Comparison of ENCODE assay signal across 15 mouse cellular contexts in the genomic region with DNA sequence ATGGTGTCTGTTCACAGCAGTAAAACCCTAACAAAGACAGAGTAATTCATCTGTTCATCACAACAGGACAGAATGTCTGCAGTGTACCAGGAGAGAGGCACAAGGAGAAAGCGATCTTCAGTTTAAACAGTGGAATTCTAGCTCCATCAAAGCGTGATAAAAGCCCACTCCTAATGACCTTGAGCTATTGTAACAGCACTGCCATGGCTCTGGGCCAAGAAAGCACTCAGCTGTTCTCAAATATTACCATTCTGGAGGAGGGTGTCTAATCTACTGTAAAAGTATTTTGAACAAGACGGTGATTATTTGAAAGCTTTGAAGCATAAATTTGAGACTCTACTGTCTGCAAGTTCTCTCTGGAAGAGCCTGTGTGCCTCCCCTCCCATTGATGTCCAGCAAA.
DNase-seq lines count a peak whose midpoint lies in the region; ATAC-seq and TF ChIP-seq lines count a peak whose summit lies in the region.
"Had no signal": no experiment of that assay in that cellular context is flagged by ENCODE, and none has a peak within 500 bp of the region (broad histone marks: within the 10 kb centered on the region; RNA-seq: fewer than 3 reads in every experiment).

No protein-coding gene starts in this region.

- peak; percentile 19 for DNase-seq in kidney, postnatal 0 days (ENCODE audit: low spot score)
- DNase-seq in kidney, postnatal 14 days, result no peak
- DNase-seq in lung, adult 2 months, result no peak
- DNase-seq in brain, embryonic 14.5 days (ENCODE audit: low read depth), result peak; percentile 72
- peak; percentile 20 for DNase-seq in lung, postnatal 36 days
- no peak for DNase-seq in right cerebral cortex, postnatal 36 days (ENCODE audit: low spot score in 2 of 2)
- DNase-seq: adrenal gland, adult 2 months; cerebellum, postnatal 25 days; forebrain, postnatal 0 days; gastrocnemius, adult 2 months; liver had no signal

- H3K27me3 ChIP-seq in kidney, postnatal 0 days (ENCODE audit: insufficient read depth, low read length), result no peaks in the 10 kb centered on the region
- H3K27me3 ChIP-seq in lung, embryonic 16.5 days (ENCODE audit: control insufficient read depth, insufficient read depth, low read depth, low read length), result no peaks in the 10 kb centered on the region
- H3K27me3 ChIP-seq: stomach, embryonic 15.5 days had no signal

- no peak overlapping the region for H3K4me2 ChIP-seq in kidney, postnatal 0 days (ENCODE audit: low read length)
- H3K4me2 ChIP-seq in lung, embryonic 16.5 days (ENCODE audit: low read depth, low read length), result no peak overlapping the region
- H3K4me2 ChIP-seq: stomach, embryonic 15.5 days had no signal

- WGBS in kidney, postnatal 0 days, result 35% methylated on average over 3 of the region's 3 CpGs
- 25% methylated on average over 3 of the region's 3 CpGs for WGBS in lung, embryonic 16.5 days
- WGBS in lung, adult 2 months, result 47% methylated on average over 3 of the region's 3 CpGs

- TF ChIP-seq CTCF in kidney, postnatal 0 days (IDR thresholded peaks at IDR 0.05; ENCODE audit: low read depth), result no peak
- no peak for TF ChIP-seq CTCF in lung, adult 2 months (IDR thresholded peaks at IDR 0.05; ENCODE audit: insufficient read depth, low read length)
- TF ChIP-seq CTCF in brain, embryonic 14.5 days (IDR thresholded peaks at IDR 0.05; ENCODE audit: borderline replicate concordance, extremely low read depth, insufficient read depth, insufficient read length), result no peak

- H3K4me3 ChIP-seq in kidney, postnatal 0 days (replicated peaks; ENCODE audit: low read depth, low read length), result no peak overlapping the region
- no peak overlapping the region for H3K4me3 ChIP-seq in lung, embryonic 16.5 days (ENCODE audit: low read length)
- no peak overlapping the region for H3K4me3 ChIP-seq in lung, adult 2 months (replicated peaks; ENCODE audit: extremely low read depth, low read depth, low read length)
- H3K4me3 ChIP-seq: gastrocnemius, adult 2 months; midbrain, embryonic 10.5 days; myocyte; stomach, embryonic 15.5 days had no signal

- TF ChIP-seq POLR2A in lung, adult 2 months (IDR thresholded peaks at IDR 0.05; ENCODE audit: borderline replicate concordance, extremely low read depth, low read depth, low read length), result no peak
- TF ChIP-seq POLR2A in brain, embryonic 14.5 days (IDR thresholded peaks at IDR 0.05; ENCODE audit: borderline replicate concordance, extremely low read depth, insufficient read depth, insufficient read length, poor library complexity, severe bottlenecking), result no peak

- H3K9me3 ChIP-seq in kidney, postnatal 0 days (replicated peaks; ENCODE audit: low read length), result no peaks in the 10 kb centered on the region
- no peaks in the 10 kb centered on the region for H3K9me3 ChIP-seq in lung, embryonic 16.5 days (ENCODE audit: control insufficient read depth, low read length)
- H3K9me3 ChIP-seq: midbrain, embryonic 10.5 days; stomach, embryonic 15.5 days had no signal

- no peak overlapping the region for H3K9ac ChIP-seq in kidney, postnatal 0 days (ENCODE audit: low read depth, low read length)
- H3K9ac ChIP-seq in lung, embryonic 16.5 days (ENCODE audit: low read length), result no peak overlapping the region
- H3K9ac ChIP-seq: forebrain, postnatal 0 days; stomach, embryonic 15.5 days had no signal

- no peak for ATAC-seq in kidney, postnatal 0 days (replicated peaks; ENCODE audit: low FRiP score, low read depth)
- ATAC-seq in lung, embryonic 16.5 days (ENCODE audit: low read depth), result peak; percentile 71
- ATAC-seq: forebrain, postnatal 0 days had no signal

- no peaks in the 10 kb centered on the region for H3K36me3 ChIP-seq in kidney, postnatal 0 days (ENCODE audit: insufficient read depth, low read length)
- no peaks in the 10 kb centered on the region for H3K36me3 ChIP-seq in lung, embryonic 16.5 days (ENCODE audit: control insufficient read depth, insufficient read depth, low read length)
- H3K36me3 ChIP-seq: midbrain, embryonic 10.5 days; stomach, embryonic 15.5 days had no signal

- H3K4me1 ChIP-seq in kidney, postnatal 0 days (replicated peaks; ENCODE audit: insufficient read depth, low read length), result no peaks in the 10 kb centered on the region
- H3K4me1 ChIP-seq in lung, embryonic 16.5 days (replicated peaks; ENCODE audit: control insufficient read depth, insufficient read depth, low read length), result peaks cover 4% of the 10 kb centered on the region
- no peaks in the 10 kb centered on the region for H3K4me1 ChIP-seq in lung, adult 2 months (ENCODE audit: control insufficient read depth, insufficient read depth, low read length)
- H3K4me1 ChIP-seq: midbrain, embryonic 10.5 days; stomach, embryonic 15.5 days had no signal

- no peak overlapping the region for H3K27ac ChIP-seq in kidney, postnatal 0 days
- peak overlapping the region; percentile 55; the same call in 1 of the 2 replicates for H3K27ac ChIP-seq in lung, embryonic 16.5 days (ENCODE audit: low read length)
- H3K27ac ChIP-seq: gastrocnemius, adult 2 months; midbrain, embryonic 10.5 days; stomach, embryonic 15.5 days had no signal

Comparison
In these comparisons a context has a peak if more than half of its experiments do, and no peak if none do; other contexts are left out.
1. DNase-seq: peak in kidney, postnatal 0 days (single experiment), brain, embryonic 14.5 days (single experiment) and lung, postnatal 36 days (single experiment); none in kidney, postnatal 14 days (single experiment), lung, adult 2 months (single experiment) and right cerebral cortex, postnatal 36 days (0 of 2).